Mouse (Mus musculus): ENCODE measurements at regions not wholly inside any gene's neighbourhood (a gene's known extent, or its start where the extent isn't known, plus 50 kb on each side); places are given as distances from the start of the nearest gene placed in this dataset.

GRCm38 (mm10) chr7:71041388-71041787 lies 309.9 kb downstream of the Gm10295 start:
- TF ChIP-seq POLR2A (IDR thresholded peaks at IDR 0.05; ENCODE audit: borderline replicate concordance, extremely low read depth, insufficient read depth, insufficient read length, poor library complexity, severe bottlenecking) (no peak), CTCF (IDR thresholded peaks at IDR 0.05; ENCODE audit: borderline replicate concordance, extremely low read depth, insufficient read depth, insufficient read length) (no peak)
- no peak for DNase-seq (ENCODE audit: low read depth)

- no peak for DNase-seq (ENCODE audit: low read depth)
- no peak for TF ChIP-seq POLR2A (IDR thresholded peaks at IDR 0.05; ENCODE audit: borderline replicate concordance, extremely low read depth, insufficient read depth, insufficient read length, poor library complexity, severe bottlenecking)
- TF ChIP-seq CTCF (IDR thresholded peaks at IDR 0.05; ENCODE audit: borderline replicate concordance, extremely low read depth, insufficient read depth, insufficient read length), result no peak
These were observed 310.4 kb downstream of the Gm10295 start for GRCm38 (mm10) chr7:71040846-71041245.

DNA sequence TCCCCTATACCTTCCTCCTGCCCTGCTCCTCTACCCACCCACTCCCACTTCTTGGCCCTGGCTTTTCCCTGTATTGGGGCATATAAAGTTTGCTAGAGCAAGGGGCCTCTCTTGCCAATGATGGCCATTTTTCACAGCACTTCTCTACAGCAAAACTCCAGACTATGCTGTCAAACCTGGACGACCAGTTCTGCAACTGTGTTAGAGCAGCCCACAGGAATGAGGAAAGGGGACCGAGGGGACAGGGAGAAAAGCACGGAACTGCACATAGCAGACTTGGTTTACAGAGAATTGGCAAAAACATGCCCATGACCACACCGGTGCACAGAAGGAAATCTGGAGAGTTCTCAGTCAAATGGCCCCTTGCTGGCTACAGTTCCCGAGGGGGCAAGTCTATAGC lies 312.7 kb downstream of the Gm10295 start:
- DNase-seq (ENCODE audit: low read depth), result no peak
- TF ChIP-seq CTCF (IDR thresholded peaks at IDR 0.05; ENCODE audit: borderline replicate concordance, extremely low read depth, insufficient read depth, insufficient read length) (no peak), POLR2A (IDR thresholded peaks at IDR 0.05; ENCODE audit: borderline replicate concordance, extremely low read depth, insufficient read depth, insufficient read length, poor library complexity, severe bottlenecking) (no peak)

DNA sequence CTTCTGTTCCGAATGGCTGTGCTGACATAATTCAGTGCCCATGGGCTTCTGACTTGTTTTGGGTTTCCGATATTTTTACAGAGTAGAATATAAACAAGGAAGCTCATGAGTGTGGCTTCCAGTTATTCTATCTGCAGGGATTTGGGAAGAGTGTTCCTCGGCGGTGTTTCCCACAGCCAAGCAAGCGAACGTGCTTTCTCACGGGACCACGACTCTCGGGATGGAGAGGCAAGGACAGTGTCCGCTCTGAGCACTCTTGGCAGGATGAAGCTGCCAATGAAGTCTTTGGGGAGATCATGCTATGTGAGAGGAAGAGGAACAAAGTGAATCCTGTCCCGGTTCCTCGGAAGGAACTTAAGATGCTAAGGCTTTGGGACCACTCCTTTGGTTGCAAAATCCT lies 318.2 kb downstream of the Gm10295 start:
- TF ChIP-seq POLR2A (IDR thresholded peaks at IDR 0.05; ENCODE audit: borderline replicate concordance, extremely low read depth, insufficient read depth, insufficient read length, poor library complexity, severe bottlenecking) (no peak), CTCF (IDR thresholded peaks at IDR 0.05; ENCODE audit: borderline replicate concordance, extremely low read depth, insufficient read depth, insufficient read length) (no peak)
- DNase-seq (ENCODE audit: low read depth), result peak; percentile 11

GRCm38 (mm10) chr7:71023946-71024610 lies 327.2 kb downstream of the Gm10295 start:
- DNase-seq (ENCODE audit: low read depth), result peak; percentile 15
- TF ChIP-seq POLR2A (IDR thresholded peaks at IDR 0.05; ENCODE audit: borderline replicate concordance, extremely low read depth, insufficient read depth, insufficient read length, poor library complexity, severe bottlenecking) (no peak), CTCF (IDR thresholded peaks at IDR 0.05; ENCODE audit: borderline replicate concordance, extremely low read depth, insufficient read depth, insufficient read length) (no peak)

DNA sequence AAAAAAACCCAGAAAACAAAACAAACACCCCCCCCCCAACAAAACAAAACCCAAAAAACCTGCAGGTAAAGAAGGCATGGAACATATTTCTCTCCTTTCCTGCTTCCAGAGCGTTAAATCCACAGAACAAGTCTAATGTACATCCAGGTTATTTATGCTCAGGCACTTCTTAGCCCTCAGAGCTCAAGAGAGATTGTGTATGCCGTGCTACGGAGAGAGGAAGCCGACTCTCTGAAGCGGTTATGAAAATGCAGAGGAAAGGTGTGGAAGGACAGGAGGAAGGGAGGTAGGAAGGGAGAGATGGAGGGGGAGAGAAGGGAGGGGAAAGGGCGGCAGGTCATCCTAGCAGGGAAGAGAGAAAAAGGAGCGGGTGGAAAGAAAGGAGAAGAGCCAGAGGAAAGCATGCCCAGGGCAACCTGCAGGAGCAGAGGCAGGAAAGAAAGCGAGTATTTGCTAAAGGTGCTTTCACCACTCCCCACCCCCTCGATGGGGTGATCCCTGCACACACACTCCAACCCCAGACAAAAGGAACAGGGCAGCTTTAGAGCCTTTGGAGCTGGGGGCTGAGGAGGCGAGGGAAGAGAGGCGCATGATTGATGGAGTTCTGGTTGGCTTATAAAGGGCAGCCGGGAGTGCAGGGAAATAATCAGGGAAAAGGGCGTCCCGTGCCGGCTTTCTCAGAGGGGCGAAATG lies 327.9 kb downstream of the Gm10295 start:
- DNase-seq (ENCODE audit: low read depth), result peak; percentile 66
- no peak for TF ChIP-seq CTCF (IDR thresholded peaks at IDR 0.05; ENCODE audit: borderline replicate concordance, extremely low read depth, insufficient read depth, insufficient read length)
- TF ChIP-seq POLR2A (IDR thresholded peaks at IDR 0.05; ENCODE audit: borderline replicate concordance, extremely low read depth, insufficient read depth, insufficient read length, poor library complexity, severe bottlenecking), result no peak

All from brain, embryonic 14.5 days (tissue).